Mouse (Mus musculus) gastrocnemius, postnatal 36 days (tissue): ENCODE data around the gene Lbhd1. TPM values are rescaled to one million over a fixed set of nuclear protein-coding genes. Genes with fewer than 3 reads are reported as not detected.

Source experiments
- DNase-seq, 2 experiments: peaks; one replicate each; pipeline ENCODE4 v3.0.0; 2022
- intact Hi-C: fragments of 180-260 bp; cut with DNase I; formaldehyde crosslinking; loops from one replicate; pipeline ENCODE4 v1.15.1; 2025
- total RNA-seq, 2 experiments: library from RNA; stranded (reverse); gene quantifications; 2 replicates each; pipeline ENCODE4 v1.2.3; 2021

Gene Lbhd1
- total RNA-seq, 2 experiments from 2014 or later = 3.5 TPM

- intact Hi-C loops = no loop called here
- no peak for DNase-seq
Measured at GRCm38 (mm10) chr19:8899079-8899478, 15.5 kb downstream of the Lbhd1 start.

GRCm38 (mm10) chr19:8903412-8903811 lies 19.9 kb downstream of the Lbhd1 start:
- no peak for DNase-seq
- intact Hi-C loops = no loop called here

GRCm38 (mm10) chr19:8908531-8908930 lies 25.0 kb downstream of the Lbhd1 start:
- intact Hi-C loops = no loop called here
- no peak for DNase-seq

- intact Hi-C loops = loop anchor here (1.0 kb wide), 1 partner anchor 23 kb away; no protein-coding TSS in a partner anchor
- no peak for DNase-seq
Measured at GRCm38 (mm10) chr19:8911810-8912209, 28.3 kb downstream of the Lbhd1 start.

- intact Hi-C loops = no loop called here
- DNase-seq = no peak
Measured at GRCm38 (mm10) chr19:8914212-8914611, 30.7 kb downstream of the Lbhd1 start.

GRCm38 (mm10) chr19:8919000-8919399 lies 35.5 kb downstream of the Lbhd1 start:
- no peak for DNase-seq
- intact Hi-C loops = no loop called here

- intact Hi-C loops = no loop called here
- DNase-seq = no peak
Measured at GRCm38 (mm10) chr19:8919684-8920072, 36.1 kb downstream of the Lbhd1 start.

GRCm38 (mm10) chr19:8920073-8920736 lies 36.7 kb downstream of the Lbhd1 start, which contains the start of gene B3gat3:
Gene B3gat3 (plus strand): TSS chr19:8920374.
- intact Hi-C loops = no loop called here
- peak; percentile 95 for DNase-seq

- no peak for DNase-seq
- intact Hi-C loops = no loop called here
Measured at GRCm38 (mm10) chr19:8920836-8921291, 37.3 kb downstream of the Lbhd1 start.

GRCm38 (mm10) chr19:8921741-8922140 lies 38.2 kb downstream of the Lbhd1 start:
- no peak for DNase-seq
- intact Hi-C loops = no loop called here

- intact Hi-C loops = no loop called here
- DNase-seq = no peak
Measured at GRCm38 (mm10) chr19:8926766-8927165, 43.2 kb downstream of the Lbhd1 start.

- intact Hi-C loops = loop anchor here (2.0 kb wide), 1 partner anchor 55 kb away; no protein-coding TSS in a partner anchor
Measured at GRCm38 (mm10) chr19:8927891-8928525, 44.5 kb downstream of the Lbhd1 start.

GRCm38 (mm10) chr19:8928689-8929223 lies 45.2 kb downstream of the Lbhd1 start:
- intact Hi-C loops = loop anchor here (2.0 kb wide), 1 partner anchor 56 kb away; no protein-coding TSS in a partner anchor
- peak in 1 of 2 experiments; percentile 31 for DNase-seq

More at GRCm38 (mm10) chr19:8927891-8928525, 44.5 kb downstream of the Lbhd1 start:
- DNase-seq = no peak

- peak; percentile 93 to 96 for DNase-seq
- intact Hi-C loops = loop anchor here (2.0 kb wide), 1 partner anchor 57 kb away; no protein-coding TSS in a partner anchor
Measured at GRCm38 (mm10) chr19:8929224-8930088, 45.9 kb downstream of the Lbhd1 start, which contains the start of the genes Rom1 and Eml3. Gene Rom1 (minus strand): TSS chr19:8929356. Gene Eml3 (plus strand): TSS chr19:8929552.

GRCm38 (mm10) chr19:8930117-8930516 lies 46.6 kb downstream of the Lbhd1 start:
- no peak for DNase-seq
- intact Hi-C loops = no loop called here

- intact Hi-C loops = no loop called here
- no peak for DNase-seq
Measured at GRCm38 (mm10) chr19:8930771-8931170, 47.2 kb downstream of the Lbhd1 start.

- no peak for DNase-seq
- intact Hi-C loops = no loop called here
Measured at GRCm38 (mm10) chr19:8936736-8937135, 53.2 kb downstream of the Lbhd1 start.

GRCm38 (mm10) chr19:8940526-8941133 lies 57.1 kb downstream of the Lbhd1 start:
- DNase-seq = no peak
- intact Hi-C loops = no loop called here

- intact Hi-C loops = no loop called here
Measured at GRCm38 (mm10) chr19:8941136-8941514, 57.6 kb downstream of the Lbhd1 start.

More at GRCm38 (mm10) chr19:8941136-8941514, 57.6 kb downstream of the Lbhd1 start:
- no peak for DNase-seq
